Mouse (Mus musculus): ENCODE data around the gene Atg4d.

DNA sequence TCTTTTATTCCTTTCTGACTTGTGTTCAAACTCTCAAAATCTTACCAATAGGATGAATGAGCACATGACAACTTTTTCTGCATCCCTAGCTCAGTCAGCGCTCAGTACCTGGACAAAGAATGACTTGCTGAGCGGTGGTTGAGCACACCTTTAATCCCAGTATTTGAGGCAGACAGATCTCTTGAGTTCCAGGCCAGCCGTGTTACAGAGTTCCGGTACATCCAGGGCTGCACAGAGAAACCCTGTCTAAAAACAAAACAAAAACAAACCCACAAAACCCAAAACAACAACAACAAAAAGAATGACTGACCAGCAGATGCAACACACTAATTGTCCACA is 55.2 kb downstream of the Atg4d start:
- TF ChIP-seq FLI1 (IDR thresholded peaks at IDR 0.05; ENCODE audit: low read length) = no peak
- no peak for TF ChIP-seq GATA1 (IDR thresholded peaks at IDR 0.05; ENCODE audit: borderline replicate concordance, low read length)
